Mouse (Mus musculus): ENCODE results near the gene Olfr93. TPM values are rescaled to one million over a fixed set of nuclear protein-coding genes. Genes with fewer than 3 reads are reported as not detected.
"Not testable (repeated sequence)": the region's sequence is repeated elsewhere in the genome, so short reads cannot be mapped to it uniquely, and the experiment has no call there.

Gene Olfr93
- polyA plus RNA-seq (2016; fragmentation: Nextera tagmentation; extraction: Ambion mirVana): not detected in 2 replicates

DNA sequence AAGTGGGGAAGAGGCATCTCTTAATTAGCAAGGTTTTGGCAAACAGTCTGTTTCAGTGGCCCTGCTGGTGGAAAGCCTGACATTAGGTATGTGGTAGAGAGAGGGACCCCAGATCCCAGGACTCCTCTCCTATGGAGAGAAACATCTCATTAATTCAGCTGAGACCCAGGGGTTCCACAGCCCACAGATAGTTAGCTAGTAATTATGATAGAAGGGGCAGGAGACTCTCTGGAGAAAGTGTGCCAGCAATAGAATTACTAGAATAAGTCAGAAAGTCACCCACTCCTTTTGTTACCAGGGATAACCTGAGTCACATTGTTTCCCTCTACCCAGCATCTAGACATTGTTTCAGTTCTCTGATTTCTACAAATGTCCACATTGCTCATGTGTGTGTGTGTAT, at the start of gene Olfr93:
Gene Olfr93 (minus strand): TSS at position 101 of the 400 bp plus-strand sequence.
- no peaks in the 10 kb centered on the region for H3K36me3 ChIP-seq
- no peak within 1 kb of the TSS for H3K27ac ChIP-seq (ENCODE audit: poor library complexity, severe bottlenecking)
- no peaks in the 10 kb centered on the region for H3K27me3 ChIP-seq (replicated peaks)
- H3K9ac ChIP-seq: no peak within 1 kb of the TSS
- H3K4me3 ChIP-seq: no peak within 1 kb of the TSS
- no peaks in the 10 kb centered on the region for H3K9me3 ChIP-seq (replicated peaks)
- H3K4me1 ChIP-seq (replicated peaks): no peaks in the 10 kb centered on the region
- ATAC-seq (ENCODE audit: insufficient number of reproducible peaks, low FRiP score): no peak
- no peak within 1 kb of the TSS for H3K4me2 ChIP-seq

- WGBS: 30% methylated on average over 3 of the region's 3 CpGs
- Histone ChIP-seq H3K4me1 (replicated peaks) (no peaks in the 10 kb centered on the region), H3K27ac (ENCODE audit: poor library complexity, severe bottlenecking) (no peak overlapping the region), H3K9me3 (replicated peaks) (no peaks in the 10 kb centered on the region), H3K4me3 (no peak overlapping the region), H3K36me3 (no peaks in the 10 kb centered on the region), H3K9ac (no peak overlapping the region), H3K27me3 (replicated peaks) (0 out of 2 replicates have a peak, but pooled peaks cover 19% of the 10 kb centered on the region), H3K4me2 (no peak overlapping the region)
- no peak for ATAC-seq (ENCODE audit: insufficient number of reproducible peaks, low FRiP score)
These were observed 42.6 kb upstream of the Olfr93 start for GRCm38 (mm10) chr17:37203917-37204236.

GRCm38 (mm10) chr17:37203206-37203916, 42.1 kb upstream of the Olfr93 start:
- no peaks in the 10 kb centered on the region for H3K9me3 ChIP-seq (replicated peaks)
- no peak overlapping the region for H3K27ac ChIP-seq (ENCODE audit: poor library complexity, severe bottlenecking)
- H3K4me3 ChIP-seq: no peak overlapping the region
- H3K27me3 ChIP-seq (replicated peaks): peaks cover 19% of the 10 kb centered on the region
- no peaks in the 10 kb centered on the region for H3K36me3 ChIP-seq
- no peak overlapping the region for H3K4me2 ChIP-seq
- no peak overlapping the region for H3K9ac ChIP-seq
- ATAC-seq (ENCODE audit: insufficient number of reproducible peaks, low FRiP score): 0 out of 2 replicates have a peak, but pooled peaks have one; percentile 64
- H3K4me1 ChIP-seq (replicated peaks): no peaks in the 10 kb centered on the region
- WGBS: 0% methylated on average over 4 of the region's 4 CpGs

DNA sequence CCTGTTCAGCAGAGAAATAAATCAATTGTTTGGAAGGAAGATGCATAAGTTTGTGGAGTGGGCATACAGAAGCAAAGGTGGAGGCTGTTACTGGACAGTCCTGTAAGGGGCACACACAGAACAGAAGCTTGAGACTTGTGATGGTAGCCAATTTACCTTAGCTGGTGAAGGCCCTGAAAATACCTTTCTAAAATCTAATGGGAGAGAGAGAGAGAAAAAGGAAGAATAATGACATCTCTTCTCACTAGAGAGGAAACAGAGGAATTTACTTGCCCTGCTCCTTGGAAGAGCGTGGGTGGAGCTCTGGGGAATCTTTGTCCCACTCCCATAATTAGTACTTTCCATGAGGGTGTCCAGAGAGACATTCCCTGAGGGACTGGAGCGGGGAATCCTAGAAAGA, 39.6 kb upstream of the Olfr93 start, which contains the start of gene Olfr94:
Gene Olfr94 (minus strand): TSS at position 101 of the 400 bp plus-strand sequence.
- H3K27me3 ChIP-seq (replicated peaks): peaks cover 44% of the 10 kb centered on the region
- 65% methylated on average over 2 of the region's 2 CpGs for WGBS
- no peak for ATAC-seq (ENCODE audit: insufficient number of reproducible peaks, low FRiP score)

DNA sequence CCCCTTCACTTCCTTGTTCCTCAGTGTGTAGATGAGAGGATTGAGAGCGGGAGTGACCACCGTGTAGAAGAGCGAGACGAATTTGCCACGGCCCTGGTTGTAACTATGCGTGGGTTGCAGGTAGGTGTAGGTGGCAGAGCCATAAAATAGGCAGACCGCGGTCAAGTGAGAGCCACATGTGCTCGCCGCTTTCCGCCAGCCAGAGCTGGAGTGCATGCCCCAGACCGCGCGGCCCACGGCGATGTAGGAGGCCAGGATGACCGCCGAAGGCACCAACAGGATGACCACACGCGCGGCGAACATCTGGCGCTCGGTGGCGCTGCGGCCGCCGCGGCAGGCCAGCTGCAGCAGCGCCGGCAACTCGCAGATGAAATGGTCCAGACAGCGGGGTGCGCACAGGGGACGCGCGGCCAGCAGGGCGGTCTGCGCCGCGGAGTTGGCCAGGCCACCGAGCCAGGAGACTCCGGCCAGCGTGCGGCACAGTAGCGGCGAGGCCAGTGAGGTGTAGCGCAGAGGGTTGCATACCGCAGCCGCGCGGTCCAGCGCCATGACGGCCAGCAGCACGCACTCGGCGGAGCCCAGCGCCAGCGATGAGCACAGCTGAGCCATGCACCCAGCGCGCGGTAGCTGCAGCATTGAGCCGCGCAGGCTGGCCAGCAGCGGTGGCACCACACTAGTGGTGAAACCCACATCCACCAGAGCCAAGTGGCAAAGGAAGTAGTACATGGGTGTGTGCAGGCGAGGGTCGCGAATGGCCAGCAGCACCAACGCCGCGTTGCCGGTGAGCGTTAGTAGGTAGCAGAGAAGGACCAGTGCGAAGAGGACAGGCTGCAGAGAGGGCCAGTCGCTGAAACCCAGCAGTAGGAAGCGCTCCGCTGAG, 35.8 kb upstream of the Olfr93 start:
- Histone ChIP-seq H3K4me1 (replicated peaks) (0 out of 2 replicates have a peak, but pooled peaks cover 4% of the 10 kb centered on the region), H3K9me3 (replicated peaks) (no peaks in the 10 kb centered on the region), H3K4me2 (peak overlapping the region; percentile 96), H3K36me3 (no peaks in the 10 kb centered on the region), H3K4me3 (peak overlapping the region; percentile 58), H3K27ac (ENCODE audit: poor library complexity, severe bottlenecking) (no peak overlapping the region), H3K9ac (peak overlapping the region; percentile 49), H3K27me3 (replicated peaks) (peaks cover 62% of the 10 kb centered on the region)
- ATAC-seq (ENCODE audit: insufficient number of reproducible peaks, low FRiP score): peak; percentile 51
- under 1% methylated on average over 77 of the region's 77 CpGs for WGBS

More for the DNA sequence above, 39.6 kb upstream of the Olfr93 start, which contains the start of gene Olfr94:
- Histone ChIP-seq H3K9me3 (replicated peaks) (no peaks in the 10 kb centered on the region), H3K4me1 (replicated peaks) (0 out of 2 replicates have a peak, but pooled peaks cover 4% of the 10 kb centered on the region), H3K4me3 (no peak within 1 kb of the TSS), H3K27ac (ENCODE audit: poor library complexity, severe bottlenecking) (no peak within 1 kb of the TSS), H3K36me3 (no peaks in the 10 kb centered on the region), H3K9ac (no peak within 1 kb of the TSS), H3K4me2 (no peak within 1 kb of the TSS)

DNA sequence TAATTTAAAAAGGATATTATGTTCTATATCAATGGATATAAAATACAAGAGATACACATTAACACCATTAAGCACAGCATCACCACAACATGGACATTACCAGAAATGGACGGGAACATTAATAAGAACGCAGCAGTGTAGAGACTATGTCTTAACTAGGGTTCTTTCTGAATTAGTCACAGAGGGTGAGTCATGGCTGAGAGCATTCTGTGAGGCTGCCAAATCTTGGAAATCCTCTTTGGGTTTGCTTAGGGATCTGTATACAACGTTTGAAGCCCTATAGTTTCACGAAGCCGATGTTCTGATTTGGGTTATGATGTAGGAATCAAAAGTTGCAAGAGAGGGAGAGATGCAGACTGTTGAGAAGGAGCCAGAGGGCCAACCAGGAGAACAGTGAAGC, 33.5 kb upstream of the Olfr93 start:
- ATAC-seq (ENCODE audit: insufficient number of reproducible peaks, low FRiP score): no peak
- WGBS: 72% methylated on average over 5 of the region's 5 CpGs
- H3K9ac ChIP-seq: no peak overlapping the region

DNA sequence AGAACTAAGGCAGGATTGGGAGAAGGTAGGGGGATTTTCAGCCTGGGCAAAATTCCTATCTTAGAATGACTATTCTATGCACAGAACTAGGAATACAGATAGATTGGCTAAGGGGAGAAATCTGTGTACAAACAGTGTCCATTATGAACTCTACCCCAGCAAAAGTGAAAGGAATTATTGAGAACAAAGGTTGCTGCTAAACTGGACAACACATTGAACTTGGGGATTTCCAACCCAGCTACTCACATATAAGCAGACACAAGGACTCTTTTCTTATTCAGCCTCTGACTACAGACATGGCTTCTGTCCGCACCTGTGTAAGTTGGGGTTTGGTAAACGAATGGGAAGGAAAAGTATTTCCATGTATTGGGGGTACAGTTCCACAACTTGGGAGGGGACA, 32.4 kb upstream of the Olfr93 start, which contains the start of gene Ubd:
Gene Ubd (plus strand): TSS at position 237 of the 400 bp plus-strand sequence.
- 0 out of 2 replicates have a peak, but pooled peaks cover 4% of the 10 kb centered on the region for H3K4me1 ChIP-seq (replicated peaks)
- no peak for ATAC-seq (ENCODE audit: insufficient number of reproducible peaks, low FRiP score)
- WGBS: 75% methylated on average over 2 of the region's 2 CpGs
- H3K9ac ChIP-seq: no peak within 1 kb of the TSS
- no peak within 1 kb of the TSS for H3K4me3 ChIP-seq
- peaks cover 46% of the 10 kb centered on the region for H3K27me3 ChIP-seq (replicated peaks)
- no peaks in the 10 kb centered on the region for H3K36me3 ChIP-seq
- H3K4me2 ChIP-seq: no peak within 1 kb of the TSS
- no peak within 1 kb of the TSS for H3K27ac ChIP-seq (ENCODE audit: poor library complexity, severe bottlenecking)
- H3K9me3 ChIP-seq (replicated peaks): no peaks in the 10 kb centered on the region

More for the DNA sequence above, 33.5 kb upstream of the Olfr93 start:
- 0 out of 2 replicates have a peak, but pooled peaks cover 4% of the 10 kb centered on the region for H3K4me1 ChIP-seq (replicated peaks)
- H3K4me3 ChIP-seq: no peak overlapping the region
- peaks cover 56% of the 10 kb centered on the region for H3K27me3 ChIP-seq (replicated peaks)
- H3K9me3 ChIP-seq (replicated peaks): no peaks in the 10 kb centered on the region
- H3K4me2 ChIP-seq: no peak overlapping the region
- no peak overlapping the region for H3K27ac ChIP-seq (ENCODE audit: poor library complexity, severe bottlenecking)
- no peaks in the 10 kb centered on the region for H3K36me3 ChIP-seq

DNA sequence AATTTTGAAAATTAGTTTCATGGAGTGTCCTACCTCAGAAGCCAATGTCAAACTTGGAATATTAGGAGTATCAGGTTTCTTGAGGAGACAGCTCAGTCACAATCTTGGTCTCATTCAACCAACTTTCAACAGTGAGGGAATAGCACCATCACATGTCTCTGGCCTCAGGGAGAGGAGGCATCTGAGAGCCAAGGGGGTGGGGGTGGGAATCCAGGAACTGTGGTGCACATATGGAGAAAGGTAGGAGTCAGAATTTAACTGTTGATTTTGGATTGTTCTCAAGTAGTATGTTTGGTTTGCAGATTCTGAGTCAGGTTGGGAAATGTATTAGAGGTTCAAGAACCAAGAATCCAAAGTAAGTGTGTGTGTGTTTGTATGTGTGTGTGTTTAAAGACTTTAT, 31.7 kb upstream of the Olfr93 start:
- H3K4me2 ChIP-seq: no peak overlapping the region
- no peak for ATAC-seq (ENCODE audit: insufficient number of reproducible peaks, low FRiP score)
- H3K4me1 ChIP-seq (replicated peaks): 0 out of 2 replicates have a peak, but pooled peaks cover 4% of the 10 kb centered on the region
- H3K27me3 ChIP-seq (replicated peaks): peaks cover 40% of the 10 kb centered on the region
- H3K4me3 ChIP-seq: no peak overlapping the region
- H3K9me3 ChIP-seq (replicated peaks): no peaks in the 10 kb centered on the region
- H3K9ac ChIP-seq: no peak overlapping the region
- no peak overlapping the region for H3K27ac ChIP-seq (ENCODE audit: poor library complexity, severe bottlenecking)
- H3K36me3 ChIP-seq: no peaks in the 10 kb centered on the region

DNA sequence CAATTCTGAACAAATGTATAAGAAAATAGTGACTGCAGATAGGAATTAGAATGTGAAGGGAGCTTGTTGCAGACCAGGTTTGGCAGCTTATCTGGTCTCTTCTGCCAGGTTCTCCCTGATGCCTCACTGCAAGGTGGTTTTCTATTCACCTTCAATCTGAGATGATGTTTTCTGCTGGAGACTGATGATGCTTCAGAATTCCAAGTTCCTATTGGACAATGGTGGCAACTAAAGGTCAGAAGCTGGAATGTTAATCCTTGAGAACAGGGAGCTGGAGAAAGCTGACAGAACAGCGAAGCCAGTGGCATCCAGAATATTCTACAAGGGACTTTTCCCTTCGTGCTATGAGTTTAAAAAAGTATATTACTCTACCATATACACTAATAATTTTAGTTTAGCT, 29.4 kb upstream of the Olfr93 start:
- Histone ChIP-seq H3K4me2 (no peak overlapping the region), H3K27ac (ENCODE audit: poor library complexity, severe bottlenecking) (no peak overlapping the region), H3K4me1 (replicated peaks) (no peaks in the 10 kb centered on the region), H3K27me3 (replicated peaks) (peaks cover 17% of the 10 kb centered on the region), H3K9me3 (replicated peaks) (no peaks in the 10 kb centered on the region), H3K4me3 (no peak overlapping the region), H3K36me3 (no peaks in the 10 kb centered on the region), H3K9ac (no peak overlapping the region)
- WGBS: 38% methylated on average over 2 of the region's 2 CpGs
- no peak for ATAC-seq (ENCODE audit: insufficient number of reproducible peaks, low FRiP score)

- Histone ChIP-seq H3K4me1 (replicated peaks) (no peaks in the 10 kb centered on the region), H3K27ac (ENCODE audit: poor library complexity, severe bottlenecking) (no peak overlapping the region), H3K9ac (no peak overlapping the region), H3K4me3 (no peak overlapping the region), H3K36me3 (no peaks in the 10 kb centered on the region), H3K27me3 (replicated peaks) (no peaks in the 10 kb centered on the region), H3K9me3 (replicated peaks) (no peaks in the 10 kb centered on the region), H3K4me2 (no peak overlapping the region)
- no peak for ATAC-seq (ENCODE audit: insufficient number of reproducible peaks, low FRiP score)
- WGBS: 33% methylated on average over 6 of the region's 6 CpGs
These were observed 24.2 kb upstream of the Olfr93 start for GRCm38 (mm10) chr17:37185474-37185873.

GRCm38 (mm10) chr17:37131366-37131765, 29.9 kb downstream of the Olfr93 start:
- not testable (repeated sequence) for ATAC-seq (ENCODE audit: insufficient number of reproducible peaks, low FRiP score); H3K4me2 ChIP-seq; H3K9me3 ChIP-seq (replicated peaks); H3K4me3 ChIP-seq; H3K36me3 ChIP-seq; H3K9ac ChIP-seq; H3K4me1 ChIP-seq (replicated peaks); H3K27me3 ChIP-seq (replicated peaks); H3K27ac ChIP-seq (ENCODE audit: poor library complexity, severe bottlenecking)
- WGBS: 58% methylated on average over 4 of the region's 4 CpGs
